Mouse (Mus musculus) c-Kit-positive CD71-negative TER-119-negative erythroid progenitor cells, embryonic 14.5 days (primary cell): ENCODE results near the gene Rcbtb2.
A peak's percentile ranks its signal among the peaks of the same experiment; 100 is the strongest.

Source experiments
- DNase-seq: peaks from one replicate; pipeline ENCODE4 v3.0.0-alpha.2; 2013; ENCODE audit warnings: low read depth

Gene Rcbtb2

DNA sequence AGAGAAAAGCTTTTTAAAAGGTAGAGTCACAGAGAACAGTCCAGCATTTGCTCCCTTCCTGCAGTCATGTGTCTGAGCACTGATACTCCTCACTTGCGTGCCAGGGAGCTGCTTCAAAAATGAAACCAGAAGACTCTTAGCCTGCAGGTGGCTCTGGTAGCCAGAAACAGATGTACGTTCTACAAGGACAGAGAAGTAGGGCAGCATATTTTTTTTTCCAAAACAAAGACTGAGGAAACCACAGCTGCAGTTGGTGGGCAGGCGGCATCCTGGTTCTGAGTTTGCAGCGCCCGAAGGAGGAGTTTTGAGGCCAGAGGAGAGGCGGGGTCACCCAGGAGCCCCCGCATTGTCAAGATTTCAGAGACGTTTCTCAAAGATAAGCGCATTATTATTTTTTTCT lies 5.9 kb upstream of the Rcbtb2 start:
- DNase-seq, result no peak

DNA sequence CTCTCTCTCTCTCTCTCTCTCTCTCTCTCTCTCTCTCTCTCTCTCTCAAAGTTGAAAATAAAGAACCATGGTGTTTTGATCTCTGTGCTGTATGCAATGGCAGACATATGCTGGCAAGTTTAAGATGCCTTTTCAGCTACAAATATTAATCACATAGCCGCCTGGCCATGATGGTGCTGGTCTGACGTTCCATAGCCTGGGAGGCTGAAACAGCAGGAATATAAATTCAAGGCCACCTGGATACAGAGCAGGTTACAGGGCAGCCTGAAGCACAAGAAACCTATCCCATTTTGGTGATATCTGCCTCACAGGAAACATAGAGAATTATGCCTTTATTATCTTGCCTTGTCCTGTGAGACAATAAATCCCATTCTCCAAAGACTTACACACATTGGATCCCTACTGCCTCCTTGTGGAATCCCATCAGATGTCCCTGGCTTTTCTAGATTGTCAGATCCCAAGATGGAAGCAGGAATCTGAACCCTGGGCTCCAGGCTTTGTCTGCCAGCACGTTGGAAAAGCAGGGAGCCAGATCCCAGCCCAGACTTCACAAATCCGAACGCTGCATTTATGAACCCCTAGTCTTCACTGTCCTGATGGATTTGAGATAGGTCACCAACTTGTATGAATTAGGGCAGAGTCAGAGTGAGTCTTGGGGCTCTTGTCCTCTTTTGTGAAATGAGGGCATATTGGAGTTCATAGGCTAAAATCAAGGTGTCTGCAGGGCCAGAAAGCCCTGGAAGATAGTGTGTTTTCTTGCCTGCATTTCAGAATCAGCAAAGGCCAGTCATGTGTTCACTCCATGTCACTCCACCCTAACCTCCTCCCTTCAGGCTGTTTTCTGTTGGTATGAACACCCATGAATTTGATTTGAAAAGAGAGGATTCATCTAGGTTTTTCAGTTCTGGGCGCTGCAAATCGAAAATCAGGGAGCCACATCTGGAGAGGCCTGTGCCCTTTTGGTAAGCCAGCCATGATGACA lies 5.1 kb upstream of the Rcbtb2 start:
- no peak for DNase-seq

DNA sequence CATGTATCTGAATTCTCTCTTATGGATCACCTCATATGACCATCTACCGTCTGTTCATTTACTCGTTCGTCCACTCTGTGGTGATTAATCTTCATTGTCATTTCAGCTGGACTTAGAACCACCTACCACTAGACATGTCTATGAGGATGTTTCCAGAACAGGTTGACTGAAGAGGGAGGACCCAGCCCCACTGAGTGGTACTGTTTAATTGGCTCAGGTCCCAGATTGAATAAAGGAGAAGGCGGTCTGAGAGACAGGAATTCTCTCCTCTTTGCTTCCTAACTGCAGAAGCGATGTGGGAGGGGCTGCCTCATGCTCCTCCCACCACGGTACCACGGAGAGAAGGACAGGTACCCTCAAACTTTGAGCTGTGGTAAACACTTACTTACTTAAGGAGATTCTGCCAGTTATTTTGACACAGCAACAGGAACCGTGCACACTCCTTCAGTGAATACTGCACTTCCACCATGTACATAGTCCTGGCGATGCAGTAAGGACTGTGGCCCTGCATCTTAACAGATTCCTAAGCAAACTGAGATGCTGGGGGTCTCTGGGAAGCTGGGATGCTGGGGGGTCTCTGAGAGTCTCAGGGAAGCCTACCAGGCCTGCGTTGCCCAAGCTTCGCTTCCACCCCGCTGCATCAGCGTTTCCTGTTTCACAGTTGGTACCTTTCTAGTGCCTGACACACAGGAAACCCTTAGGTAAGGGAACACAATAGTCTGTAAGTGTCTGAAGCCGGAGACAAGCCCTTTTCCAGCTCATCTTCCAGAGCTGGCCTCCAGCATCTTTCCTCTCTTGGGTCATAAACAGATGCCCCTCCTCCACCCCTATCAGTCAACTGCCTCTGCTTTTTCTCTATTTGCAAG lies 4.1 kb upstream of the Rcbtb2 start:
- no peak for DNase-seq

DNA sequence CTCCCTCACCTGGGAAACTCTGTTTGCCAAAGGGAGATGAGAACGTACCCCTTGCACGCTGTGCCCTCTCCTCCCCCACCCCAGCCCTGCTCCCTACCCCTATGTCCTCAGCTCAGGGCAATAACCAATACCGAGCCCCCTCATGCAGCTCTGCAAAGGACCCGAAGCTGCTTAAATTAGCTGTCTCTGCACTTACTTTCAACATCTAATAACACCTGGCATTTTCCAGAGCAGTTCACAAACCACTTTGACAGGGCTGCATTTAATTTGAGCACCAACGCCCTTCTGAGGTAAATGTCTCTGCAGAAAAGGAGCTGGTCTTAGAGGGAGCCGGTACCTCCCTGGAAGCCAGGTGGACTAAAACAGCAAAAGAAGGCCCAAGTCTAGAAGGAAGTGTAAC lies 3.4 kb upstream of the Rcbtb2 start:
- DNase-seq, result no peak

DNA sequence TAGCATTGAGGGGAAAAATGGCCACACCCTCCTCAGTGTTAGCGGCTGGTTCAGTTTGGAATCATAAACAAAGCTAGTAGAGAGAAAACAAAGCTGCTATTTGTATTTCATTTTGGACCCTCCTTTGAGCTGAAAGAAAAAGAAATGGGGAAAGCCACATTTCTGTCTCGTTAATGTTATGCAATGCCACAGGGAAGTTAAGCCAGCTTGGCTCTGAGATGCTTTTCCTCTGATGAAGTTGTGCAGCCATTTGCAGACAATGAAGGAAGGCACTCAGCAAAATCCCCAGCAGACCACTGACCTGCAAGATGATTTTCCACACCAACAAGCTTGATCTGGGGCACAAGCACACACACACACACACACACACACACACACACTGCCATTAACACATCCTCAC lies 2.9 kb upstream of the Rcbtb2 start:
- no peak for DNase-seq

DNA sequence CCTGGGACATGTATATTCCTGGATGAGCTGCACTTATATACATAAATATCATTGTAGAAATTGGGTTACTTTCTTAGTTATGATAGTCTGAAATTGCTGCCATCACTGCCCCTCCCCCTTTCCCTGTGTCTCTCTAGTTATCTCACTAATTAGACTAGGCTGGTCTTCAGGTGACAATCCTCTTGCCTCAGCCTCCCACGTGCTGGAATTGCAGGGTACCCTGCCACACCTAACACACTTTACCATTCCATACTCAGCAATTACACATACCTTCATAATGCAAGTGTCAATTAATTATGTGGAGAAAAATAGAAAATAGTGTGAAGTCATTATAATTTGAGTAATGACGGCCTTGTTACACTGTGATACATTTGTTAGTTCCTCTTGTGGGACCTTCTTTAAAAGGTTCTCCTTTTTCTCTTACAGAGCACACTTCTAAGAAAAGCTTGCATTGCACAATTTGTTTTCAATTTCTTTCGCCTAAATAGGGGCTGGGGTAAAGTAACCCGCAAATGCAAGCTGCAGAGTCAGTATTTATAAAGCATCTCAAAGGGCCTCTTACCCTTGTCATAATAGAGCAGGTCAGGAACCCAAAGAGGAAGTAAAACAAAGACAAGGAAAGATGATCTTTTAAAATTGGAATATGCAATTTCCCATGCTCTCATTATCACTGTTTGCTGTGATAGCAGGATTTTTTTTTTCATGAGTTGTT lies 470 bp upstream of the Rcbtb2 start:
- no peak for DNase-seq

DNA sequence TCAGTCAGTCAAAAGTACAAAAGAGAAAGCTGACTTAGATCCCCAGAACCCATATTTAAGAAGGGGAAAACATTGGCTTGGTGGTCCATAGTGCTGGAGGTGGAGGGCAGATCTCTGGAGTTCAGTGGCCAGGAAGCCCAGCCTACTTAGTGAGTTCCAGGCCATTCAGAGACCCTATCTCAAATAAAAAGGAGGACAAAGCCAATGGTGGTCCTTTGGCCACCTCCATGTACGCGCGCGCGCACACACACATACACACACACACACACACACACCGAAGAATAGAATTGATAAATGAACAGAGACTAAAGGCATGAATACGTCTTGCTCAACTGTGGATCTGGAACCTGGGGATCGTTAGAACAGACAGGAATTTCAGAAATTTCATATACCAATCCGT lies 544 bp downstream of the Rcbtb2 start:
- no peak for DNase-seq

DNA sequence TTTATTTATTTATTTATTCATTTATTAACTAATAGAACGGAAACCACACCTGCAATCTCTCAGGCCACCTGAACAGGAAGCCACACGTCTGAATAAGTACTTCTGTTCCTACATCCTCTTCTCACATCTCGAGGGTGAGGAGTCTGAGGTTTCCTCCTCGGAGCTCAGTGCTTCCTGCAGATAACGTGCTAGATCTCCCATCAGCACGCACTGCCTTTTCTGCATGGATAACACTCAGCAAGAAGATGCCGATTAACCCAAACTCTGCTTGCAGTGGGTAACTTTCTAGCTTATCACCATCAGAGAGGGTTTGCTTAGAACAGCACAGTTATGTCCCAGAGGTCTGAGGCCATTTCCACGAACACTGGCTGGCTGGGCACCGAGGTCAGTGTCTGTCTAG lies 949 bp downstream of the Rcbtb2 start:
- DNase-seq, result peak; percentile 77

DNA sequence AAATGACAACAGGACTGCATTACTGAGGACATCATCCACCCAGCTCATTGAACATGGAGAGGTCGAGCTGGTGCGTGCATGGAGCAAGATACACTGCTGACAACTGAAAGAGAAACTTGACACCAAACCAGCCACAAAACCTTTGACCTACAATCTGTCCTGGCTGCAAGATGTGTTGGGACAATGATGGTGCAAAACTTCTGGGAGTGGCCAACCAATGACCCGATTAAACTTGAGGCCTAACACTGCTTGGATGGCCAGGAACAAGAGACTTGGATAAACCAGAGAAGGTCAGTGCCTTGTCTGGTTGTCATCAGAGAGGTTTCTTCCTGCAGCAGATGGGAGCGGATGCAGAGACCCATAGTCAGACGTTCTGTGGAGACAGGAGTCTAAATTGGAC lies 7.7 kb downstream of the Rcbtb2 start:
- DNase-seq, result no peak

DNA sequence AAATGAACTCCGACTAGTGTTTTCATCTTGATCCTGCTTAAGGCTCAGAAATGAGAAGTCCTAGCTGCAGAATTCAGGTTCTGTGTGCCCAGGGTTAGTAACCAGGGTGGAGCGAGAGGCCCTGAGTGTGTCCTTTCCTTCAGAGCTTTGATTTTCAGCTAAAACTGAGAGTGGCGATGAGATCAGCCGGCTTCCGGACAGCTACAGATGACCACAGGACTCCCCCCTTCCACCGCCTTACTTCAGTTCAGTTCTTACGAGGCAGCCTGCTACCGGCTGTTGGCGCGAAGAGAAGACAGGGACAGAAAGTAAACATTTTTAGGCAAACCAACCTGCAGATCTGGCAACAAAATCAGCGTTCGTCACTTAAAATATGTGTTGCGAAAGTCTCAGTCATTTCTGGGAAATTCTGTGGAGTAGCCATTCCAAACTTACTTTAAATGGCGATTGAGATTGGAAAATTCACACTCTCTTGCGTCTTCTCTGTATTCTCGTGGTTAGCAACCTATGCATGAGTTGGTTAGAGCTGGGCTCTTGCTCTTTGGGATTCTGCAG lies 9.1 kb downstream of the Rcbtb2 start:
- no peak for DNase-seq

DNA sequence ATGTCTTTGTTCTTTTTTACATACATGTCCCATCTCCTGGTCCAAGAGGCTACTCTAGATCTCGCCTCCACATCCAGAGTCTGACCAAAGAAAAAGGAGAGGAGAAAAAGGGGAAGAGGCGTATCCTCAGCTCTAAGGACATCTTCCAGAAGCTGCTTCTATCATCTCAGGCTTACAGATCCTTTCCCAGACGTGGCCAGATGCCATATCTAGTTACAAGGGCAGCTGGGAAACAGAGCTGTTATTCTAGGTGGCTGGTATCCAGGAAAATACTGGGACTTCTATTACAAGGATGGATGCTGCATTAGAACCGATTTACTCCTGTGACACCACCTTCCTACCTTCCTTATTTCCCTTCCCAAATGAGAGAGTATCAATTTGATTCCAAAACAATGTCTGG lies 9.9 kb downstream of the Rcbtb2 start:
- DNase-seq, result no peak

DNA sequence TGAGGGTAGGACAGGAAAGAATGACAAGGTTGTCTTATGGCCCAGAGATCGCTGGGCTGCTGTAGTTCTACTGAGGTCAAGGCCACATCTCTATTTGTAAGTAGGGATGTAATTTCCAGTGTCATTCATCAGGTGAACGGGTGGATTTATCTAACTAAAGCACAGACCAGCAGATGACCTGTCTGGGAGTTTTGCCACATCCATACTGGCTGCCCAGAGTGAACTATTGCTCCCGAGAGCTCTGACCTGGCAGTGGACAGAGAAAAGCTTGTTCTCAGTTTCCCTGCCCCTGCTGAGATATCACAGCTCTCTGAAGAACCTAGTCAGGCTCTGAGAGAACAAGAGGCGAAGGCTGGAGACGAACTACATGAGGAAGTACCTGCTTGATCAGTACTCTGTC lies 14.4 kb downstream of the Rcbtb2 start:
- DNase-seq, result no peak

DNA sequence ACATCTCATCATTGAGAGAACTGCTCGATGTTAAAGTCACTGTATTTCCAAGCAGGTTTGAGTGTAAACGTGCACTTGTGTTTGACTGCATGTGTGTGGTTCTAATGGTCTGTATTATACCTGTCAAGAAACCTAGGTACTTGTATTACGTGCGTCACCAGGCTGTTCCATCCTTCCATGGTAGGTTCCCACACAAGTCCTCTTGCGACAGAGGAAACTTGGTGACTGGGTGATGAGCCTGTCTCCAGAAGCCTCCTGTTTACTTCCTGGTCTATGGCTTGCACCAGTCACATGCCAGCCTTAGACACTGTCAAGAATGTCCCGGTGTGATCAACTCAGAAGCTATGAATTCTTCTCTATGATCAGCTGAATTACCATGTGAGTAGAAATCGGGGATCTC lies 15.6 kb downstream of the Rcbtb2 start:
- no peak for DNase-seq

DNA sequence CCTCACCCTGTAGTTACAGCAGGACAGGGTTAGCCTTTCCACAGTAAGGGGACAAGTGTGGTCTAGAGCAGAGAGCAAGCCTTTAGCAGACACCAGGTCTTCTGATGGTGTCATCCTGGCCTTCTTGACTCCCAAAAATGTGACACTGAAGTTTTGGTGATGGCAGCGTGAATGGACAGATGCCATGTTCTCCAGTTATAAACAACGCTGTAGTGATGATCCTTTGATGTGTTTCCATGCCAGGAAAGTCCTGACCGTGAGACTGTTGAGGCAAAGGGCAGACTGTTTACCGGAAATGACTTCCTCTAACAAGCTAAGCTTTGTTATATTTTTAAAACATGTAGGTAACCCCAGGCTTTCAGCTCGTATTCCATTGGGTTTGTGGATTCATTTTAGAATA lies 17.0 kb downstream of the Rcbtb2 start:
- no peak for DNase-seq

DNA sequence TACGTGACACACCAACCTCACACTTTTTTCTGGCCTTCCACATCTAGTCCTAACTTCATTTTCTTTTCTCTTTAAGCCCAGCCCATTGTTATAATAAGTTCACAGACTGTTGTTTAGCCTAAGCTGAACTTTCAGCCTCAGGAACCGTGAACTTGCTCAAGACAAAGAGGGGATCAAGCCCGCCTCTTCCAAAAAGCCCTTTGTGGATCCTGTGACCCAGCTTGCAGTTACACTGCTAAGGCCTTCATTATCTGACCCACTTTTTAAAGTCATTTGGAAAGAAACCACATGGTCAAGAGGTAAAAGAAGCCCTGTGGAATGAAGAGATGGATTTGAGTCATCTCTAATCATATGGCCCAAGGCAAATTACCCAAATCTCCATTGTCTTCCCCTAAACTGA lies 19.0 kb downstream of the Rcbtb2 start:
- DNase-seq, result no peak

DNA sequence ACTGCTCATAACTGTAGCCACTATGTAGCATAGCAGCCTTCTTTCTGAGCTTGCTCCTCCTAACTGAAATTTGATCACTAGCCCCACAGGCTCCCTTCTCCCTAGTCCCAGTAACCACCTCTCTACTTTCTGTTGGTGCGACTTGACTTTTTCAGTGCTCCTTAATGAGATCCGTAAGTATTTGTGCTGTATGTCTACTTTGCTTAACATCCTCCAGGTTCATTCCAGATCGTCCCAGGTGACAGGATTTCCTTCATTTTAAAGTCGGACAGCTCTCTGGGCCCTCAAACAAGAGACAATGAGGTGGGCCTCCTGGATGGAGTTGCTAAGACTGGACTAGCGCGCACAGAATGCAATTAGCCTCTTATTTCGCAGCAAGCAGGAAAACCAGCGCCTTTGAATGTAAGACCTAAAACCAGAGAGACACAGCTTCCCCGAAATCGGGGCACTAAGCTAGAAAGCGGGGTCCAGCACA lies 19.6 kb downstream of the Rcbtb2 start:
- no peak for DNase-seq

DNA sequence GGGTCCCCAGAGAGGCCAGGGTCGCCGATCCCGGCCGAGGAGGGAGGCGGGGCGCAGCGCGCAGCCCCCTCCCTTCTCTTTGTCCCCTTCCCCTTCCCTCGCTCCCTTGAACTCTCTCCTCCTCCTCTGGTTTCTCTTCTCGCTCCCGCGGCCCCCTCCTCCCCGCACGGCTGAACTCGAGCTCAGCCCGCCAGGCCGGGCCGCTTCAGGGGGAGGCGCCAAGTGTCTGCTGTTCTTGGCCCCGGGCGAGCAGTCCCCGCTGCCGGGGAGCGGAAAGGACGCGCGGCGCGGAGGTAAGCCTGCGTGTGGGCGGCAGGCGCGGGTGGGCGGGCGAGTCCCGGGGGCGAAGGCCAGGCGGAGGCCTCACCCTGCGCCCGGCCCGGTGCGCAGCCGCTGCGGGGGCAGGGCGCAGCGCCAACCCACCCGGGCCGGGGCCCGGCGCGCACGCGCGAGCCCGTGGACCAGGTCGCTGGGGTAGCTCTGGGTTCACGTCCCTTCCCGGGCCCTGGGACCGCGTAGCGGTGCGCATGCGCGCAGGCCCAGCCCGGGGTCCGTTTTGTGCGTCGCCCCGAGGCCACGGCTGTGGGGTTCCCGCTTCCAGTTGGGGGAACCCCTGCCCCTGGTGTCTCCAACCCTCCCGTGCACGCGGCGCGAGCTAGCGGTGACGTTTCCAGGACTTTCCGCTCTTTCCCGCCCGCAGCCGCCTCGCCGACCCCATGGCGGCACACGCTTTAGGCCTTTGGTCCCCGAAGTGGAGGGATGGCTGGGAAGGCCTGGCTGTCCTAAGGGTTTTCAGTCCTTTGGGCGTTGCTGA lies 20.3 kb downstream of the Rcbtb2 start:
- DNase-seq, result no peak

DNA sequence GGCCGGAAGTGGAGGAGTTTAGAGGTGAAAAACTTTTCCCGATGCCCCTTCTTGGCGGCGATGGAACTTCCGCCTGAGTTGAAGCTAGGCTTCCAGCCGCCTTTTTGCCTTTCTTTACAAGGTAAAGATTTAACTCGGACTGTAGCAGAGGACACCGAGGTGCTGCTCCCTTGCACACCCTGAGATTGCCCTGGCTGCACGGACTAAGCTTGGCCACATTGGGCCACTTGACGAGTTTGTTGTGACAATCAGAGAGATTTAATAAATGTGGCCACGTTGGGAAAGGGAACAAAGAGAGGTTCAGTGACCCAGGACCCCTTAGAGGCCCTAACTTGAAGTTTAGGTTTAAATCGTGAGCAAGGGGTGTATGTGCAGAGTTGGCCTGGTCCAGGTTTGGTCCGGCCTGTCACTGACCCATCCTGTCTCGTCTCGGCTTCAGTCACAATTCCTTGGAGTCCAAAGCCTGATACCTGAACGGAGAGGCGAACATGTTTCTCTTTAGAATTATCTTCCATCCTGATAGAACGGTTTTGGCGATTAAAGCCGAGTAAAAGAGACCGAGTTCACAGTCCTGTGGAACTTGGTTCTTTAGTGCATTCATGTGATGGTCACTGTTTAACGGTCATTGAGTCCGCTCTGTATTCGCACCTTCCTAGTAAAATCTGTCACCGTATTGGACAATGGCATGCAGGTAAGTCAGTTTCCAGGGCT lies 21.0 kb downstream of the Rcbtb2 start:
- DNase-seq, result no peak

DNA sequence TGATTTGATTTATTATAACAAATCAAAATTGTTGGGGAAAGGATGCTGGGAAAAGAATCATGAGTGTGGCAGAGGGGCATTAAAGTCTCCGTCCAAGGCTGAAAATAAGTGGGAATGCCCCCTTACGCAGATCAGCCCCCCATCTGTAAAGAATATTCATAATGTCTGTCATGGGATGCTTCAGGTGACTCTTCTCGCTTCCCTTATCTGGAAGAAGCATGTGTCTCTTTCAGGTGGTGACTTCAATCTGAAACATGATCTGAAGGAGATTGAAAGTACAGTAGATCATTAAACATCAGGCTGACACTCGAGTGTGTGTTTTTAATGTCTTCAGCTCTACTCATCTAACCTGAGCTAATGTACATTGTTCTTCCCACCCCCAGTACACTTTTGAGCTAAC lies 22.7 kb downstream of the Rcbtb2 start:
- DNase-seq, result no peak

DNA sequence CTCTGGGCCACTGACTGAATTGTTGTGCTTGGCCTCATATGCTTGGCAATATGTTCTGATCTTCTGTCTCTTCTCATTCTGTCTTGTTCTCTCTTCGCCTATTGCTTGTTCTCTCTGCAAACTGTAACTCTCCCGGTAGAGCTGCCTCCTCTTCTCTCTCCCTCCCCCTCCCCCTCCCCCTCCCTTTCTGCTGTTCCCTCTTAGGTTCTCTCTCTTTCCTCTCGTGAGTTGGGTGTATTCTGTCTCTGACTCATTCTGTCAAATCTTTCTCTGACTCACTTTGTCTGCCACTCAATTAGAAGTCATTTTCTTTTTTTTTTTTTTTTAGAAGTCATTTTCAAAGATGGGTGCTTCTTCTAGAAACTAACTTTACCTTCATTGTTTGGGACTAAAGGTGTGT lies 23.9 kb downstream of the Rcbtb2 start:
- no peak for DNase-seq

DNA sequence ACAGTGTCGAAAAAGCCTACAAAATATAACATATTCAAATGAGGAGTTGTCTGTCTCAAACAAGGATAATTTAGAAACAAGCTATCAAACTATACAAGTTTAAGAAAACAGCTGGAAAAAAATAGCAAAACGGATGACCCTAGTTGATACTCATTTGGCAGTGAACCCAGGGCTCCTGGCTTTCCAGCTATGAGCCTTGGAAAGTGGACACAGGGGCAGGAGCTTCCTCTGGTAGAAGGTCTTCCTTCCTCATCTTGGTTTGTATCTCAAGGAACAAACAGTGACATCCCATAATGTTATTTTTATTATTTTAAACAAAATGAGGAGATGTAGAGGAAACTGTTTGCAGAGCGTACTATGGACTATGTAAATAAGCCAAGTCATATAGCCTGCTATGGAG lies 25.3 kb downstream of the Rcbtb2 start:
- DNase-seq, result no peak
